Mouse (Mus musculus): Measurements from ENCODE around the gene Litaf. TPM values are rescaled to one million over a fixed set of nuclear protein-coding genes. Genes with fewer than 3 reads are reported as not detected.
A peak's percentile ranks its signal among the peaks of the same experiment; 100 is the strongest.
"Not testable (repeated sequence)": the region's sequence is repeated elsewhere in the genome, so short reads cannot be mapped to it uniquely, and the experiment has no call there.

Litaf gene
- polyA plus RNA-seq, 1 experiment from 2014 or later: 66.2 TPM

DNA sequence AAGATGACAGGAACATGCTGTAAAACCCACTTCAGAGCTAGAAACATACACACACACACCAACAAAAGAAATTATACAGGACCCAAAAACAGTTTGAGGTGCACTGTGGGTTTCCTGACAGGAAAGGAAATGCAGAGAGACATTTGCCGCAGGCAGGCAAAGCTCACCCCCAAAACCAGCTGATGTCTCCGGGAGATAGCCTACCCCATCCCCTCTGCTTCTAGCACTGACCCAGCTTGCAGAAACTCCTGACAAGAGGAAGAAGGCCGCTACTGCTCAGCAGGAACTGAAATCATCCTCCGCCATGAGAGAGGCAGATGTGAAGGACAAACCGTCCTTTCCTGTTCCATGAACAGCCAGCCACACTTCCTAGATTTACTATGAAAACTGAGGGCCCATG lies 96.6 kb downstream of the Litaf start:
- WGBS: 59% methylated on average over 5 of the region's 5 CpGs
- H3K27me3 ChIP-seq (replicated peaks): no peaks in the 10 kb centered on the region
- no peak overlapping the region for H3K4me2 ChIP-seq
- ATAC-seq (ENCODE audit: extremely low read depth, insufficient number of reproducible peaks, low FRiP score, low TSS enrichment): no peak
- H3K4me1 ChIP-seq: peaks cover 21% of the 10 kb centered on the region
- H3K4me3 ChIP-seq: no peak overlapping the region
- 0 out of 2 replicates have a peak overlapping the region, but pooled peaks have one; percentile 1 for H3K27ac ChIP-seq (replicated peaks)
- no peaks in the 10 kb centered on the region for H3K9me3 ChIP-seq
- H3K9ac ChIP-seq: no peak overlapping the region
- peaks cover 33% of the 10 kb centered on the region for H3K36me3 ChIP-seq

DNA sequence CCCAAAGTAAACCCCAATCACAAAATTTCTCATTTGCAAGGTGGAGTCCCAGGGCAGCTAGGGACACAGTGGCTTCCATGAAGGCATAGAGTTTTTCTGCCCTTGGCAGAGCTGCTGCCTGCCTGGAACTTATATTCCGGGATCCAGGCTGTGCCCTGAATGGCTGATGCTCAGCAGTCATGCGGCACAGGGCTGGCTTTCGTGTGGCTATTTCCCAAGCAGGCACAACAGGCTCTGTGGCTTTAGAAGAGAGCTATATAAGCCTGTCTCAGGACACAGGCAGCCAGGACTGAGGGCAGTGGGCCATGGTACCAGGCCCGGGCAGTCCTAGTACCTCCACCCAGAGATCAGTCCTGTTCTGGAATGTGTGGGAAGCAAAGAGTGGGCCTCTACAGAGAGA lies 97.7 kb downstream of the Litaf start:
- H3K27ac ChIP-seq (replicated peaks): no peak overlapping the region
- no peak overlapping the region for H3K4me2 ChIP-seq
- 79% methylated on average over 4 of the region's 4 CpGs for WGBS
- peaks cover 43% of the 10 kb centered on the region for H3K36me3 ChIP-seq
- H3K27me3 ChIP-seq (replicated peaks): no peaks in the 10 kb centered on the region
- no peaks in the 10 kb centered on the region for H3K9me3 ChIP-seq
- ATAC-seq (ENCODE audit: extremely low read depth, insufficient number of reproducible peaks, low FRiP score, low TSS enrichment): no peak
- H3K4me3 ChIP-seq: no peak overlapping the region
- H3K9ac ChIP-seq: no peak overlapping the region
- peaks cover 15% of the 10 kb centered on the region for H3K4me1 ChIP-seq

DNA sequence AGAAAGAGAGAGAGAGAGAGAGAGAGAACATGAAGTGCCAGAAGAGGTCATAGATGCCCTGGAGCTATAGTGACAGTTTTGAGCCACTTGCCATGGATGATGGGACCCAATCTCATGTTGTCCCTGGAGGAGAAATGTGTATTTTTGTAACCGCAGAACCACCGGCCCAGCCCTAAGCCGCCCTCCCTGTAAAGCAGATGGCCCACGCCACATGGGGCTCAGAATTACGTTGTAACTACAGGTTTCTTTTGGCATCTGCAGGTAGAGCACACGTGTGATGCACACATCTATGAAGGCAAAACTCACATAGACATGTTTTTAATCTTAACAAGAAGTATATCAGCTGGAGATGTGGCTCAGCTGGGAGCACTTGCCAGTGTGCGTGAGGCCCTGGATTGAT lies 98.2 kb downstream of the Litaf start:
- peaks cover 15% of the 10 kb centered on the region for H3K4me1 ChIP-seq
- 86% methylated on average over 7 of the region's 7 CpGs for WGBS
- H3K4me3 ChIP-seq: no peak overlapping the region
- peaks cover 45% of the 10 kb centered on the region for H3K36me3 ChIP-seq
- no peaks in the 10 kb centered on the region for H3K27me3 ChIP-seq (replicated peaks)
- no peaks in the 10 kb centered on the region for H3K9me3 ChIP-seq
- no peak overlapping the region for H3K4me2 ChIP-seq
- H3K9ac ChIP-seq: no peak overlapping the region
- H3K27ac ChIP-seq (replicated peaks): no peak overlapping the region
- ATAC-seq (ENCODE audit: extremely low read depth, insufficient number of reproducible peaks, low FRiP score, low TSS enrichment): no peak

DNA sequence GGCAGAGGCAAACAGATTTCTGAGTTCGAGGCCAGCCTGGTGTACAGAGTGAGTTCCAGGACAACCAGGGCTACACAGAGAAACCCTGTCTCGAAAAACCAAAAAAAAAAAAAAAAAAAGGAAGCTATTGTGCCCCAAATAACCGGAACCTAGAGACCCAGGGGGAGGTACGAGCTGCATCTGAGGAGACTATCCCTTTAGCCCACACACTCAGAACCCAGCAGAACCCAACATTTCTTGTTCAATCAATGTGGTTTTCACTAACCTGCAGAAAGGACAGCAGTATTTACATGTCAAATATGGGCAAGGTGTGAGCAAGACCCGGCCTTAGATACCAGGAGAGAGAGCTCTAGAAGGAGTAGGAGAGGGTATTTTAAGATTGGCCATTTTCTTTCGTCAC lies 98.9 kb downstream of the Litaf start:
- no peak for ATAC-seq (ENCODE audit: extremely low read depth, insufficient number of reproducible peaks, low FRiP score, low TSS enrichment)
- 74% methylated on average over 6 of the region's 6 CpGs for WGBS
- no peak overlapping the region for H3K4me3 ChIP-seq

DNA sequence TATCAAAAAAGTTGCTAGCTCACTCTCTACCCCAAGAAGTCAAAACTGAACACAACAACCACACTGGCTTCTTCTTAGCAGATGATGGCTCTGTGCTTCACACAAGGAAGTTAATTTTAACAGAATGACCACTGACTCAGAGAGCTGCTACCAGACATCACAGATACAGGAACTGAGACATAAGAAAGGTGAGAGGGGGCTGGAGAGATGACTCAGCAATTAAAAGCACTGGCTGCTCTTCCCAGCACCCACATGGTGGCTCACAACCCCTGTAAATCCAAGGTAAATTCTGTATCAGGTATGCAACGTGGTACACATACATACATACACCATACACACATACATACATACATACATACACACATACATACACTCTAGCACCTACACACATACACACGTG lies 100.9 kb downstream of the Litaf start:
- 75% methylated on average over 2 of the region's 2 CpGs for WGBS
- no peak overlapping the region for H3K9ac ChIP-seq
- H3K4me2 ChIP-seq: no peak overlapping the region
- ATAC-seq (ENCODE audit: extremely low read depth, insufficient number of reproducible peaks, low FRiP score, low TSS enrichment): no peak
- H3K27ac ChIP-seq (replicated peaks): no peak overlapping the region
- peaks cover 60% of the 10 kb centered on the region for H3K36me3 ChIP-seq
- H3K4me1 ChIP-seq: peaks cover 25% of the 10 kb centered on the region
- no peak overlapping the region for H3K4me3 ChIP-seq
- H3K9me3 ChIP-seq: no peaks in the 10 kb centered on the region
- no peaks in the 10 kb centered on the region for H3K27me3 ChIP-seq (replicated peaks)

More for the DNA sequence above, 98.9 kb downstream of the Litaf start:
- no peak overlapping the region for H3K4me2 ChIP-seq
- peaks cover 53% of the 10 kb centered on the region for H3K36me3 ChIP-seq
- no peaks in the 10 kb centered on the region for H3K27me3 ChIP-seq (replicated peaks)
- H3K27ac ChIP-seq (replicated peaks): no peak overlapping the region
- H3K9me3 ChIP-seq: no peaks in the 10 kb centered on the region
- H3K4me1 ChIP-seq: peaks cover 15% of the 10 kb centered on the region
- no peak overlapping the region for H3K9ac ChIP-seq

DNA sequence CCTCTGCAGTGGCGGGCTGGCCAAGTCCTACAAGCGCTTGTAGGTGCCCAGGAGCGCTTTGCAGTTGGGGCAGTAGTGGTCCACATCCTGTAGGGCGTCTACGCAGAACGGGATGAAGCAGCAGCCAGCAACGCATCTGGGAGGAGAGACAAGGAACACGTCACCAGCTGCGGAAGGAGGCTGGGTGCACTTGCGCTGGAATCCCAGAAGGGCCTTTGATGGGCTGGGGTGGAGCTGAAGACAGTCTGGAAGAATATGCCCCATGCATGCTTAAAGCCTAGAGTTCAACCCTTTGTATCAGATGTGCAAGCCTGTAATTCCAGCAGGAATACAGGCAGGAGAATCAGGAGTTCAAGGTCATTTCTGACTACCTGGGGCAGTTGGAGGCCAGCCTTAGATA lies 105.0 kb downstream of the Litaf start:
- WGBS: 89% methylated on average over 10 of the region's 10 CpGs
- ATAC-seq (ENCODE audit: extremely low read depth, insufficient number of reproducible peaks, low FRiP score, low TSS enrichment): no peak
- Histone ChIP-seq H3K27me3 (replicated peaks) (no peaks in the 10 kb centered on the region), H3K4me3 (no peak overlapping the region), H3K36me3 (peaks cover 73% of the 10 kb centered on the region), H3K4me2 (no peak overlapping the region), H3K4me1 (peaks cover 17% of the 10 kb centered on the region), H3K9ac (no peak overlapping the region), H3K9me3 (no peaks in the 10 kb centered on the region), H3K27ac (replicated peaks) (0 out of 2 replicates have a peak overlapping the region, but pooled peaks have one; percentile 14)

DNA sequence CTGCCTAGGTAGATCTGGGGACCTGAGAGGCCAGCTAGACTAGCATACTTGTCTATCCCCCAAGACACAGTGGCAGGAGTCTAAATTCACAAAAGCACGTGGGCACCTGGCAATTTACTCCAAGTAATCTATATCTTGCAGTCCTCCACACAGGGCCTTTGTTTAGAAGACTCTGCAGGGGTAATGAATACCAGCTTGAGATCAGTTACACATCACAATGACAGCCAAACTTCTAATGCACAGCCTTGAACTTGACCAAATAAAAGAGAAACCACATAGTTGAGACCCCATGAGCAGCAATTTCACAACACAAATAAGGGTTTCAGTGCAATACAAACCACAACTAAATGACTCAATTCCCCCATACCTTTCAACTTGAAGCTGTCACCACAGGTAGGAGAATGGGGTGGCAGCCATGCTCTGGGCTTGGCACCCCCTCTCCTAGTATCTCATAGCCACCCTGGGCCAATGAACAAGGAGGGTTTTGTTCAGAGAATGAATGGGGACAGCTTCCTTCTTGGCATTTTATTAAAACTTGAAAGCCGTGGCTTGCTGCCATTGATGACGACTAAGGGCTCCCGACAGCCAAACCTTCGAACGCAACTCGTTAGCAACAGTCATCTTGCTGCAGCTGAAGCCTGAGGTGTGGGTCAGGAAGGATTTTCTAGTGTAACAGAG lies 107.1 kb downstream of the Litaf start:
- Histone ChIP-seq H3K27ac (replicated peaks) (no peak overlapping the region), H3K4me1 (peaks cover 17% of the 10 kb centered on the region), H3K4me3 (no peak overlapping the region), H3K4me2 (no peak overlapping the region), H3K9me3 (no peaks in the 10 kb centered on the region), H3K9ac (no peak overlapping the region), H3K27me3 (replicated peaks) (no peaks in the 10 kb centered on the region), H3K36me3 (peaks cover 64% of the 10 kb centered on the region)
- ATAC-seq (ENCODE audit: extremely low read depth, insufficient number of reproducible peaks, low FRiP score, low TSS enrichment): no peak
- WGBS: 67% methylated on average over 7 of the region's 7 CpGs

DNA sequence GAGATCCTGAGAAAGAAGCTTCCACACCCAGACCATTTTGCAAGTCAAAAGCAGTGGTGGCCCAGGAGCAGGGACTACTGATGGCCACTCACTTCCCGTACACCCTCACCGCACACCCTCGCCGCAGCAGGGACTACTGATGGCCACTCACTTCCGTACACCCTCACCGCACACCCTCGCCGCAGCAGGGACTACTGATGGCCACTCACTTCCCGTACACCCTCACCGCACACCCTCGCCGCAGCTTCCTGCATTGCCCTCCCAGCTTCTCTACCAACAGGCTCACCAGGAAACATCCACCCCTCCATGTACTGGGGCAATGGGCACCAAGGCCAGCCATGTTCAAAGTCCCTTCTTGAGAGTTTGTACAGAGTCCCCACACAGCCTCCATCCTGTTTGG lies 107.7 kb downstream of the Litaf start:
- not testable (repeated sequence) for H3K9me3 ChIP-seq; H3K9ac ChIP-seq; H3K4me3 ChIP-seq; H3K4me2 ChIP-seq; ATAC-seq (ENCODE audit: extremely low read depth, insufficient number of reproducible peaks, low FRiP score, low TSS enrichment); H3K27ac ChIP-seq (replicated peaks); H3K27me3 ChIP-seq (replicated peaks)
- 89% methylated on average over 12 of the region's 12 CpGs for WGBS
- Histone ChIP-seq H3K36me3 (peaks cover 59% of the 10 kb centered on the region), H3K4me1 (peaks cover 17% of the 10 kb centered on the region)

DNA sequence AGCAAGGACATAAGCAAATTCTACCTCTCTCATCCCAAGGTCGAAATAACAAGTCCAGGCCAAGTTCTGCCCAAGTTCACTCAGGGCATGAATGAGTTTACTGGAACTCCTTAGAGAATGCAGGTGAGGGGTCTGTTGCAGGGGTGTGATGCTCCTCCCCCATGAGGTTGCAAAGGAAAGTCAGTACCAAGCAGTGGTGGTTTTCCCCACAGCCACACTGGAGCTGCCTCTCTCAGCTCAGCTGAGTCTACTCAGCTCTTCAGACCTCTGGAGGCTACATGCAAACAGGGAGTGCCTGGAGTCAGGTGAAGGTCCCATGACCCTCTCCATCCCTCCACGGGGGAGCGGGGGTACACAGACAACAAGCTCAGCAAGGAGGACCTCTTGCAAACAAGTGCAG lies 108.2 kb downstream of the Litaf start:
- Histone ChIP-seq H3K4me2 (no peak overlapping the region), H3K9me3 (no peaks in the 10 kb centered on the region), H3K4me1 (peaks cover 17% of the 10 kb centered on the region), H3K9ac (no peak overlapping the region), H3K27ac (replicated peaks) (no peak overlapping the region), H3K27me3 (replicated peaks) (no peaks in the 10 kb centered on the region), H3K36me3 (peaks cover 54% of the 10 kb centered on the region), H3K4me3 (no peak overlapping the region)
- ATAC-seq (ENCODE audit: extremely low read depth, insufficient number of reproducible peaks, low FRiP score, low TSS enrichment): no peak
- 67% methylated on average over 3 of the region's 3 CpGs for WGBS

DNA sequence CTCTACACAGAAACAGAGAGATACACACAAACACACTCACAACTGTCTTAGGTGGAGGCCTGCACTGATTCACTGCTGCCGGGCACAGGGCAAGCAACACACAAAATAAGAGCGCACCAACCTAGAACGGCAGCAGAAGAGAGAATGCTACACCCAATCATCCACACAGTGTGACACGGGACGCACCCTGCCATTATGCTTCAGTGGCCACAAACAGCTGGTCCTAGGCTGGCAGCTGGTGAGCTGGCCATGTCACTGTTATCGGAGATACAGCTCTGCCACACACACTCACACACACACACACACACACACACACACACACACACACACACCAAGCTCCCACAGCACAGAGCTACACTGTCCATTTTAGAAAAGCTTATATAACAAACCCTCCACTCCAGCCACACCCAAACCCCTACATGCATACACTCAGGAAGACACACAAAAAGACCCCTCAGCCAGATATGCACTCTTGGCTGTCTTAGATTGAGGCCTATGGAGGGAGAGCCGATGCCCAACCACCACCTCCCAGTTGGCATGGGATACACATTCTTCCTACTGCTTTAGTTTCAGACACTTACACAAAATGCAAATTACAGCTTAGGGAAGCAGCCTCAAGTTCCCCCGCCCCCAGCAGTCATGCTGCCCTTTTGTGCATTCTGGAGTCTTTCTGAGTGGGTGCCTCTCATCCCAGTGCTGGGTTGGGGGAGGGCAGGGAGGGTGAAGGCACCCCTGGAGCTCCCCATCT lies 108.8 kb downstream of the Litaf start:
- no peak for ATAC-seq (ENCODE audit: extremely low read depth, insufficient number of reproducible peaks, low FRiP score, low TSS enrichment)
- H3K4me3 ChIP-seq: no peak overlapping the region
- 85% methylated on average over 8 of the region's 8 CpGs for WGBS
- H3K9me3 ChIP-seq: no peaks in the 10 kb centered on the region
- no peak overlapping the region for H3K9ac ChIP-seq
- H3K4me1 ChIP-seq: peaks cover 17% of the 10 kb centered on the region
- no peaks in the 10 kb centered on the region for H3K27me3 ChIP-seq (replicated peaks)
- no peak overlapping the region for H3K27ac ChIP-seq (replicated peaks)
- H3K36me3 ChIP-seq: peaks cover 47% of the 10 kb centered on the region
- no peak overlapping the region for H3K4me2 ChIP-seq

DNA sequence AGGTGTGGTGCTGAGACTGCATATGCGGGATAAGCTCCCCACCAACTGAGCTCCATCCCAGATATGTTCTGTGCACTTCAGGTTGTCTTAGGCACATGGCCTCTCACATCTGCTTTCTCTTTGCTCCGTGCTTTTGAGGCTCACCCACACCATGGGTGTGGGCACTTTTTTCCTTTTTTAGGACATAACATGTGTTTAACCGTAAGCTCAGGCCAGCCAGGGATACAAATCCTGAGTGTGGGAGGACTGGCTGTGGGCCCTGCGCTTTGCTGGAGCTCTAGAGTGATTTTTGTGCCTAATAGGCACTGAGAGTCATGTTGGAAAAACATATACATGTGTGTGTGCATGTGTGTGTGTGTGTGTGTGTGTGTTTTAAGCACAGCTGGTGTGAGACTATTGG lies 110.9 kb downstream of the Litaf start:
- no peak for ATAC-seq (ENCODE audit: extremely low read depth, insufficient number of reproducible peaks, low FRiP score, low TSS enrichment)
- Histone ChIP-seq H3K36me3 (peaks cover 32% of the 10 kb centered on the region), H3K4me3 (no peak overlapping the region), H3K9ac (no peak overlapping the region), H3K9me3 (no peaks in the 10 kb centered on the region), H3K27me3 (replicated peaks) (no peaks in the 10 kb centered on the region), H3K4me2 (no peak overlapping the region), H3K27ac (replicated peaks) (no peak overlapping the region), H3K4me1 (peaks cover 11% of the 10 kb centered on the region)
- 89% methylated on average over 4 of the region's 4 CpGs for WGBS

DNA sequence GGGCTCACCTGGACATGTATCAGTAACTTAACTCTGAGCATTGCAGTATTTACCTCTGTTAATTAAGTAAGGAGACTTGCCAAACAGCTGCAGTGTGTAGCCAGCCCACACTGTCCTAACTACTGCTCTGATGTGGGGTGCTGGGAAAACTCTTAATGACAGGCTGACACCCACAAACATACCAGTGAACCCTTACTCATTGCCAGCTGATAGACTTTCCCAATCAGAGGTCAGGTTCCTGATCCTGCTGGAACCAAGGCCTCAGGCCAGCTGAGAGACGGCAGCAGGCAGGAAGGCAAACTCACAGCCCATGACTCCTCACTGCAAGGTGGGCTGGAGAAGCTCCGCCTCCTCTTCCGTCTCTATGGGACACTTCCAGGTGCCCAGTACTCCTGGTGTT lies 113.1 kb downstream of the Litaf start:
- H3K36me3 ChIP-seq: peaks cover 15% of the 10 kb centered on the region
- H3K27me3 ChIP-seq (replicated peaks): no peaks in the 10 kb centered on the region
- no peaks in the 10 kb centered on the region for H3K9me3 ChIP-seq
- peaks cover 8% of the 10 kb centered on the region; the same call in 1 of the 2 replicates for H3K4me1 ChIP-seq
- no peak for ATAC-seq (ENCODE audit: extremely low read depth, insufficient number of reproducible peaks, low FRiP score, low TSS enrichment)
- H3K27ac ChIP-seq (replicated peaks): no peak overlapping the region
- no peak overlapping the region for H3K4me3 ChIP-seq
- no peak overlapping the region for H3K4me2 ChIP-seq
- H3K9ac ChIP-seq: no peak overlapping the region
- 85% methylated on average over 3 of the region's 3 CpGs for WGBS

Data from heart, embryonic 13.5 days (tissue).